Mouse (Mus musculus) intestine, embryonic 16.5 days (tissue): ENCODE data around the gene Nptx1. TPM values are rescaled to one million over a fixed set of nuclear protein-coding genes. Genes with fewer than 3 reads are reported as not detected.

Experiments used
- ATAC-seq: fragments of 200-750 bp; cut with Nextera tagmentation; 2 replicates; pipeline ENCODE4 v1.8.0; 2017; ENCODE audit warnings: moderate TSS enrichment, moderate library complexity
- H3K27ac ChIP-seq: fragments of 300-500 bp; sonication (generic); 2 replicates; pipeline ENCODE4 v1.5.1; 2014; ENCODE audit warnings: mild to moderate bottlenecking, low read length
- H3K27me3 ChIP-seq: fragments of 300-500 bp; sonication (generic); replicated peaks from 2 replicates; pipeline ENCODE4 v1.6.1; 2014; ENCODE audit warnings: low read length, control low read depth, mixed read lengths; ENCODE audit not compliant: control insufficient read depth, insufficient read depth
- H3K36me3 ChIP-seq: fragments of 300-500 bp; sonication (generic); 2 replicates; pipeline ENCODE4 v1.6.1; 2014; ENCODE audit warnings: low read length, control low read depth; ENCODE audit not compliant: control insufficient read depth, insufficient read depth
- H3K4me1 ChIP-seq: fragments of 300-500 bp; sonication (generic); 2 replicates; pipeline ENCODE4 v1.6.1; 2014; ENCODE audit warnings: low read length, control low read depth, mixed read lengths; ENCODE audit not compliant: control insufficient read depth, insufficient read depth
- H3K4me2 ChIP-seq: fragments of 300-500 bp; sonication (generic); 2 replicates; pipeline ENCODE4 v1.6.1; 2014; ENCODE audit warnings: low read depth, low read length, control low read depth
- H3K4me3 ChIP-seq: fragments of 300-500 bp; sonication (generic); 2 replicates; pipeline ENCODE4 v1.5.1; 2014; ENCODE audit warnings: mild to moderate bottlenecking, low read length
- H3K9ac ChIP-seq: fragments of 300-500 bp; sonication (generic); 2 replicates; pipeline ENCODE4 v1.6.1; 2014; ENCODE audit warnings: low read depth, low read length
- H3K9me3 ChIP-seq: fragments of 300-500 bp; sonication (generic); 2 replicates; pipeline ENCODE4 v1.6.1; 2016; ENCODE audit warnings: low read length, control low read depth; ENCODE audit not compliant: control insufficient read depth
- WGBS: fragments of 180-500 bp; shearing (Covaris S2); extraction: QIAGEN DNeasy Blood & Tissue Kit; methylation state at CpG from one replicate; pipeline ENCODE4 v1.1.7; 2014; 5-methylcytosine and 5-hydroxymethylcytosine counted together
- polyA plus RNA-seq: library from polyadenylated mRNA; unstranded; fragments of >200 nt; fragmentation: Nextera tagmentation; extraction: Ambion mirVana; gene quantifications from 2 replicates; pipeline ENCODE4 v1.2.1, GENCODE M21; 2015

The Nptx1 gene
- polyA plus RNA-seq, 1 experiment from 2014 or later: 0.56 TPM

DNA sequence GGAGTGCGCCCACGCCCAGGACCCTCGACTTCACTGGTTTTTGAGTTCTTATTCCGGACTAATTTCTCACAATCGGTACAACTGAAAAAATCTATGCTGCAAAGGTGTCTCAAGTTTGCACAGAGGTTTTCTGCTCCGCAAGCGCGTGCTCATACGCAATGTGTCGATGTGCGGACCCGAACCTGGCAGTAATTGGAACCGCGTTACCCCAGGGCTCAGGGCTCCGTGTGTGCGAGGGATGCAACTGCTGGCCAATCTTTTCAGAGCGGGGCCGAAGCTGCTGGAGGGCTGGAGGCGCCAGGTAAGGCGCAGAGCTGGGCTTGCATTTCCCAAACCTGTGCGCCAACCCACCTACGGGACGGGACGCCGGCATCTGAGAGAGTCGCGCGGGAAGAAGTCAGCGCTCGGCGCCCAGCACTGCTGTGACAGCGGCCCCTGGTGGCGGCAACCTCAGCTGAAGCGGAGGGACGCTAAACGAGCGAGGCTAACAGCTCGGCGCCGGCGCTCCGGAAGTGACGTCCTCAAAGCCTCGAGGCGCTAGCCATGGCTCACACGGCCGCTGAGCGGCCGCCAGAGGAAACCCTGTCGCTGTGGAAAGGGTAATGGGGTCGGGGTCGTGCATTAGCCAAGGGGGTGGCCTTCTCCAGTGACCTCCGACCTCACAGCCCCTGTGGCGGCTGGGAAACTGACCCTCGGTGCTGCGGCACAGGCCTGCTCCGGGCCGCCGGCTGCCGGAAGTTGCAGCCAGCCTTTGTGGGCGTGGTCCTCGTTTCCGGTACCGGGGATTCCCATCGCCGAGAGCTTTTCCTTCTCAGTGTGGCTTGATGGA, 56.5 kb downstream of the Nptx1 start, which contains the start of gene Endov:
Gene Endov, plus strand, starts transcription at position 487 of the 829 bp plus-strand sequence.
- Histone ChIP-seq H3K27me3 (no peaks in the 10 kb centered on the region), H3K36me3 (0 out of 2 replicates have a peak, but pooled peaks cover 2% of the 10 kb centered on the region), H3K4me1 (peaks cover 13% of the 10 kb centered on the region), H3K9ac (peak within 1 kb of the TSS; percentile 96), H3K27ac (peak within 1 kb of the TSS; percentile 90), H3K4me2 (peak within 1 kb of the TSS; percentile 96), H3K4me3 (peak within 1 kb of the TSS; percentile 81), H3K9me3 (no peaks in the 10 kb centered on the region)
- WGBS: under 1% methylated on average over 66 of the region's 66 CpGs
- ATAC-seq: peak; percentile 98

Other genes with a start within 250 kb of the Nptx1 start
- gene Eif4a3, start 247.7 kb downstream of the Nptx1 start, polyA plus RNA-seq: 306 and 335 TPM in 2 replicates
- gene Card14, start 240.0 kb downstream of the Nptx1 start, polyA plus RNA-seq: 8.5 and 10.5 TPM in 2 replicates
- 8.2 and 8.3 TPM in 2 replicates for gene Sgsh, start 192.2 kb downstream of the Nptx1 start, polyA plus RNA-seq
- gene Slc26a11, start 192.2 kb downstream of the Nptx1 start, polyA plus RNA-seq: 9.0 and 10.5 TPM in 2 replicates
- 7.0 and 7.5 TPM in 2 replicates for gene Rnf213, start 154.7 kb downstream of the Nptx1 start, polyA plus RNA-seq
- 15.1 and 15.2 TPM in 2 replicates for gene Endov, start 56.4 kb downstream of the Nptx1 start, polyA plus RNA-seq
- gene Rptor, start 55.2 kb upstream of the Nptx1 start, polyA plus RNA-seq: 5.2 and 5.9 TPM in 2 replicates